Mouse (Mus musculus): Measurements from ENCODE around the gene Tlcd1.

Tlcd1 gene

GRCm38 (mm10) chr11:78194411-78195100, 18.0 kb downstream of the Tlcd1 start:
- in situ Hi-C loops (cut with MboI; ENCODE audit: unreplicated experiment in 2 of 2) = no loop called here

GRCm38 (mm10) chr11:78195101-78195863, 18.8 kb downstream of the Tlcd1 start:
- in situ Hi-C loops (cut with MboI; ENCODE audit: unreplicated experiment in 2 of 2) = no loop called here

- in situ Hi-C loops (cut with MboI; ENCODE audit: unreplicated experiment in 2 of 2) = no loop called here
Observed at GRCm38 (mm10) chr11:78202372-78202771, 25.9 kb downstream of the Tlcd1 start.

- in situ Hi-C loops (cut with MboI; ENCODE audit: unreplicated experiment in 2 of 2) = no loop called here
Observed at GRCm38 (mm10) chr11:78204287-78204686, 27.8 kb downstream of the Tlcd1 start.

GRCm38 (mm10) chr11:78205361-78206206, 29.1 kb downstream of the Tlcd1 start:
- in situ Hi-C loops (cut with MboI; ENCODE audit: unreplicated experiment in 2 of 2) = no loop called here

GRCm38 (mm10) chr11:78207190-78207589, 30.7 kb downstream of the Tlcd1 start:
- in situ Hi-C loops (cut with MboI; ENCODE audit: unreplicated experiment in 2 of 2) = no loop called here

GRCm38 (mm10) chr11:78209886-78210285, 33.4 kb downstream of the Tlcd1 start:
- in situ Hi-C loops (cut with MboI; ENCODE audit: unreplicated experiment in 2 of 2) = no loop called here

- in situ Hi-C loops (cut with MboI; ENCODE audit: unreplicated experiment in 2 of 2) = no loop called here
Observed at GRCm38 (mm10) chr11:78210615-78211014, 34.1 kb downstream of the Tlcd1 start.

- in situ Hi-C loops (cut with MboI; ENCODE audit: unreplicated experiment in 2 of 2) = no loop called here
Observed at GRCm38 (mm10) chr11:78211513-78211912, 35.0 kb downstream of the Tlcd1 start.

- in situ Hi-C loops (cut with MboI; ENCODE audit: unreplicated experiment in 2 of 2) = no loop called here
Observed at GRCm38 (mm10) chr11:78213086-78213817, 36.7 kb downstream of the Tlcd1 start.

- in situ Hi-C loops (cut with MboI; ENCODE audit: unreplicated experiment in 2 of 2) = no loop called here
Observed at GRCm38 (mm10) chr11:78215709-78216317, 39.3 kb downstream of the Tlcd1 start.

- in situ Hi-C loops (cut with MboI; ENCODE audit: unreplicated experiment in 2 of 2) = no loop called here
Observed at GRCm38 (mm10) chr11:78223586-78223985, 47.1 kb downstream of the Tlcd1 start.

Measured in v-Abl transformed pro-B cells (cell line).